Mouse (Mus musculus) spleen, adult 2 months (tissue): ENCODE measurements around the gene Sipa1l2.

Experiments used
- CTCF ChIP-seq: fragments of 200-500 bp; IDR thresholded peaks from 2 replicates; pipeline ENCODE4 v1.5.1; 2011; ENCODE audit warnings: mild to moderate bottlenecking, inconsistent platforms; ENCODE audit not compliant: insufficient read depth, insufficient read length, insufficient replicate concordance; ENCODE audit errors: extremely low read depth
- POLR2A ChIP-seq: fragments of 200-500 bp; IDR thresholded peaks from 2 replicates; pipeline ENCODE4 v1.6.1; 2011; ENCODE audit warnings: low read depth, low read length, inconsistent platforms

GRCm38 (mm10) chr8:125550567-125550966 is 19.0 kb downstream of the Sipa1l2 start:
- TF ChIP-seq CTCF (no peak), POLR2A (no peak)
